Mouse (Mus musculus): Measurements from ENCODE around the gene Slc25a21. TPM values are rescaled to one million over a fixed set of nuclear protein-coding genes. Genes with fewer than 3 reads are reported as not detected.

Gene Slc25a21
- polyA plus RNA-seq, 1 experiment from 2014 or later: not detected

DNA sequence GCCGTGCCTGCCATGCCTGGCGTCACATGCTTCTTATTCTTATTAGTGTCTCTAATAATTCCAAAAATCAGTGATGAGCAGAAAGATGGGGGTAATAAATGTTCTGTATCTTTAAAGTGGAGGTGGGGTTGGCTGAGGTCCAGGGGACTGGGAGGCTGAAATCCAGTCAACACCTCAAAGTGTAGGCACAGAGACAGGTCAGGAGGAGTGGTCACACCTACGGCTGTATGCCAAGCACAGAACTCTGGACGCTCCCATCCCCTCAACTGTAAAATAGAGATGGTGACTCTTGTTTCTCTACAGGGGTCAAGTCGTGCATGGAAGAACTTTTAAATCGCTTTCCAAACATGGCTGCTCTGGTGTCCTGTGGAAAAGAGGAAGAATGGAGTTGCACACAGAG, 429.8 kb downstream of the Slc25a21 start:
- Histone ChIP-seq H3K4me3 (ENCODE audit: inconsistent target) (no peak overlapping the region), H3K27ac (no peak overlapping the region), H3K79me2 (ENCODE audit: inconsistent target) (no peaks in the 10 kb centered on the region), H3K36me3 (ENCODE audit: inconsistent target) (no peaks in the 10 kb centered on the region)
- WGBS (ENCODE audit: missing documents): 91% methylated on average over 6 of the region's 6 CpGs

DNA sequence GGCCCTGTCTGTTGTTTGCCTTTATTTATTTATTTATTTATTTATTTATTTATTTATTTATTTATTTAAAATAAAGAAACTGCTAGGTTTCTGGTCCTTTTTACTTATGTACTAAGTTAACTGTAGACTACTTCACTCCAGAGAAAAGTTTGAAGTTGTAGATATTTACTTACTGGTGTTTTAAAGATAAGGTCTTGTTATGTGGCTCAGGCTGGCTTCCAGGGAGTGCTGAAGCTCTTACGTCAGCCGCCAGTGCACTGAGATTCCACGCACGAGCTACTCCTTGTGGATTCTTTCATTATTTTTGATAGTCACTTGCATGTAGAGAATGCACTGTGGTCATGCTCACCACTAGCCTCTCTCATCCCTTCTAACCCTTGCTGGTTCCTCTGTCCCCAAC, 460.2 kb downstream of the Slc25a21 start:
- no peaks in the 10 kb centered on the region for H3K36me3 ChIP-seq (ENCODE audit: inconsistent target)
- no peak overlapping the region for H3K27ac ChIP-seq
- H3K4me3 ChIP-seq (ENCODE audit: inconsistent target): no peak overlapping the region
- 87% methylated on average over 4 of the region's 4 CpGs for WGBS (ENCODE audit: missing documents)
- H3K79me2 ChIP-seq (ENCODE audit: inconsistent target): no peaks in the 10 kb centered on the region

DNA sequence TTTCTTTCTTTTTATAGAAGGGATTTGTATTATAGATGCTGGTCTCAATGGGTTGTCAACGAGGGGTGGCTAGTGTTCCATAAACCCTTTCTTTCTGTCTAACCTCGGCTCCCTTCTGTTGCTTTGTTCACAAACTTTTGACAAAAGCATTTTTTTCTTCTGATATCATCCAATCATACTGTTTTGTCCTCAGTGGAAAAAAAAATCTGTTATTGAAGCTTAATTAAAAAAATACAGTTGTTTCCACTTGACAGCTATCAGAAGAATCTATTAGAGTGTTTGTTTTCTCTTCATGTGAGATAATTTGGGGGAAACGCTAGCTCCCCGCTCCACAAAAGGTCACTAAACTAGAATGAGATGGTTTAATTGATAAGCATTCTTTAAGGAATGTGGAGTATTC, 469.6 kb downstream of the Slc25a21 start:
- Histone ChIP-seq H3K79me2 (ENCODE audit: inconsistent target) (no peaks in the 10 kb centered on the region), H3K27ac (no peak overlapping the region), H3K4me3 (ENCODE audit: inconsistent target) (no peak overlapping the region), H3K36me3 (ENCODE audit: inconsistent target) (no peaks in the 10 kb centered on the region)
- 83% methylated on average over 4 of the region's 4 CpGs for WGBS (ENCODE audit: missing documents)

DNA sequence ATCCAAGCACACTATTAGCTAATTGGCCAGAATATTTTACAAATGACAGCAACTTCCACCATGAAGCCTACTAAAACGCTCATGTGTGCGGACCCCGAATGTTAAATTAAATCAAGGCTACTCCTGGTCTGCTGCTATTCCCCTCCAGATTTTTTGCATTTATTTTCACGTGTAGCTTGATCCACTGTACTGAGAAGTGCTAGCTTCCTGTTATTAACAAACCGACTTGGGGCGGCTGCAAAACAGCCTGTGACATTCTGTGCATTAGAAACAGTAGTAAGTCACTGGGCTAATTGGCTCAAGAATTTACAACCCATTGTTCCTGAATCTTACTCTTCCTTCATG, 478.6 kb downstream of the Slc25a21 start:
- H3K27ac ChIP-seq: no peak overlapping the region
- H3K79me2 ChIP-seq (ENCODE audit: inconsistent target): no peaks in the 10 kb centered on the region
- no peak overlapping the region for H3K4me3 ChIP-seq (ENCODE audit: inconsistent target)
- 37% methylated on average over 6 of the region's 6 CpGs for WGBS (ENCODE audit: missing documents)
- no peaks in the 10 kb centered on the region for H3K36me3 ChIP-seq (ENCODE audit: inconsistent target)

DNA sequence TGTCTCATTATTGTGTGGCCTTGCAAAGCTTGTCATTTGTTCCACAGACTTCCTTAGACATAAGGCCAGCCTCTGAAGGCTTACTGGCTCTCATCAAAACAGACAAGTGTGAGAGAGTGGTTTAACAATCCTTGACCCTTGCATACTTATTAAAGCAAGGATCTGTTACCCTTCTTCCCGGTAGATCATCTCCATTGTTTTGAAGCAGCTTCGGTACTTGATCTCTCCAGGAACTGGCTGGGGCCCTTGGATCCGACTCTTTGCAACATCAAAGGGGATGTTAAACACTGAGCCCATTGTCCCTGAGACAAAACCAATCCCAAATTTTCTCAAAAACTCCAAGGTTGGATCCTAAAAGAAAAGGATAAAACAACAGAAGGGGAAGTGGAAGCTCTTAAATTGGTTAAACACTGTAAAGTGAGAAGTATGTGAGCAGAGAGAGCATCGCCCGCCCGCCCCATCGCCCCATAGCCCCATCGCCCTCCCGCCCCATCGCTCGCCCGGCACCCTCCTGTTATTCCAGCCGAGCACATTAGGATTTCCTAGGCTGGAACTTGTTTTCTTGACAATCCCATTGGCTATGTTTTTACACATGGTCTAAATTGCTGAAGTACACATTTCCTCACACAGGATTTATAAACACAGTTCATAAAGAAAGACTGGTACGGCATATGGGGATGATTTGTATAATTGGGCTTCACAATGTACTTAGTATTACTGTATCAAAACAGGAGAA, 479.1 kb downstream of the Slc25a21 start:
- no peak overlapping the region for H3K27ac ChIP-seq
- no peak overlapping the region for H3K4me3 ChIP-seq (ENCODE audit: inconsistent target)
- H3K36me3 ChIP-seq (ENCODE audit: inconsistent target): no peaks in the 10 kb centered on the region
- 50% methylated on average over 10 of the region's 14 CpGs for WGBS (ENCODE audit: missing documents)
- no peaks in the 10 kb centered on the region for H3K79me2 ChIP-seq (ENCODE audit: inconsistent target)

DNA sequence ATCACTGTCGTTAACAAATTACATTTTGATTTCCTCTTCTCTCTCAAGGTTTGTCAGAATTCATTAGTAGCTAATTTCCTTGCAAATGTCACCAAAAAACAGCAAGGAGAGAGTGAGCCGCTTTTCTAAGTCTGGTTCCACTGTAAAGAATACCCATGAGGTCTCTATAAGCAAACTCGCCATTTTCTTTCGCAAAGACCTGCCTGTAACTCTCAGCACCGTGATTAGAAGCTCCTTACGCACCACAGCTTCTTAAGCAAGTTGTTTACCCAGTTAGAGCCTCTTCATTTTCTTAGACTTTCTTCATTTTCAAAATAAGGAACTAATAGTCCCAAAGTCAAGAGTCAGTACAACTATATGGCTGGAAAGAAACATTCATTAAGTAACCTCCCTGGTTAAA, 496.3 kb downstream of the Slc25a21 start:
- 6% methylated on average over 6 of the region's 6 CpGs for WGBS (ENCODE audit: missing documents)
- H3K79me2 ChIP-seq (ENCODE audit: inconsistent target): no peaks in the 10 kb centered on the region
- H3K27ac ChIP-seq: no peak overlapping the region
- H3K4me3 ChIP-seq (ENCODE audit: inconsistent target): no peak overlapping the region
- H3K36me3 ChIP-seq (ENCODE audit: inconsistent target): no peaks in the 10 kb centered on the region

DNA sequence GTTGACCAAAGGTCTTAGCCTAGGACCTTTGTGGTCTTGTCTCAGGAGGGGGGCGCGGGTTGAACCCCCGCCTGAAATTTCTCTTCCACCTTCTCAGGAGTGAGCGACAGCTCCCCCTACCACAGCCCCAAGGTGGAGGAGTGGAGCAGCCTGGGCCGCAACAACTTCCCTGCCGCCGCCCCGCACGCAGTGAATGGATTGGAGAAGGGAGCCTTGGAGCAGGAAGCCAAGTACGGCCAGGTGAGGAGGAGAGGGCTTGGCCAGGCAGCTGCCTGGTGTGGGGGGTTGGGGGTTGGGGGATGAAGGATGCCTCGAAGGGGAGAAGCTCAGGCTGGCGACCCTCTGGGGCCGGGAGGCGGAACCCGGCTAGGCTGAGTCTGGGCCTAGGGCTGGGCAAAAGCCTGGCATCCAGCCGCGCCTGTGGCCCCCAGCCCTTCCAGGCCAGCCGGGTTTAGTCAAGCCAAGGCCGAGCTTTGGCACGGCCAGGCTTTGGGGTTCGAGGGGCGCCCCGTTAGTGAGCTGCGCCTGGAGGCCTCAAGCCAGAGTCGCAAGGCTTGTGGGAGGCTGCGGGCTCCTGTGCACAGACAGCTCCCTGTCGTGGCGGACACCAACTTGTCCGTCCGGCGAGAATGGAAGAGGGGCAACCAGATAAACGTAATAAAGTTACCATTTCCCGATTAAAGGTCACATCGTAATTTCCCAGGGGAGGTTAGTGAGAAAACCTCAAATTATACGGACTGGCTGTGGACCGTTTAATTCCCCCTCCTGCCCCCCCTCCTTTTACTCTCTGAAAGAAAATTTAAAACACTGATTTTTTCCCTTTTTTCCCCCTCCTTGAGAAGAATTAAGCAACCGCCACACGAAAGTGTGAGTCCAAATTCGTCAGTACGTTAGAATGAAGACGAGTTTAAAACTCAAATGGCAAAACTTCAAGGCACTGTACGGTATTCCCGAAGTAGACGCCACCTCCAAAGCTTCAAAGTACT, 497.1 kb downstream of the Slc25a21 start:
- Histone ChIP-seq H3K27ac (no peak overlapping the region), H3K79me2 (ENCODE audit: inconsistent target) (no peaks in the 10 kb centered on the region), H3K36me3 (ENCODE audit: inconsistent target) (no peaks in the 10 kb centered on the region), H3K4me3 (ENCODE audit: inconsistent target) (no peak overlapping the region)
- 16% methylated on average over 44 of the region's 44 CpGs for whole genome bisulfite sequencing (ENCODE audit: missing documents)

DNA sequence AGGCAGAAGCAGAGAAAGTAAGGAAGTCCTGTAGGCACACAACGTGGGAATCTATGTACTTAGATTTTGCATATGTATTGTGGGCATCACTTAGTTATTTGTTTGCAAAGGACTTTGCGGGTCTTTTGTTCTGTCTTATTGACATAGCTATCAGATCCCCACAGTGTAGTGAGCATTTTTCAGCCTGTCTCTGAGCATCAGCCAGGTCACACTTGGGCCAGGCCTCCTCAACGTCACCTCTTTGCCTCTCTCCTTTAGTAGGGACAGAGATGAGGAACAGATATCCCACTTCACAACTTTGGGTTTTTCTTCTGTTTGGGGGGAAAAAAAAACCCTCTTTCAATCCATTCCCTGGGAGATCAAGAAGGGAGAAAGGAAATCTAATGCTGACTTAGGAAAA, 497.9 kb downstream of the Slc25a21 start:
- Histone ChIP-seq H3K4me3 (ENCODE audit: inconsistent target) (no peak overlapping the region), H3K27ac (no peak overlapping the region), H3K36me3 (ENCODE audit: inconsistent target) (no peaks in the 10 kb centered on the region), H3K79me2 (ENCODE audit: inconsistent target) (no peaks in the 10 kb centered on the region)
- 22% methylated on average over 3 of the region's 3 CpGs for WGBS (ENCODE audit: missing documents)

DNA sequence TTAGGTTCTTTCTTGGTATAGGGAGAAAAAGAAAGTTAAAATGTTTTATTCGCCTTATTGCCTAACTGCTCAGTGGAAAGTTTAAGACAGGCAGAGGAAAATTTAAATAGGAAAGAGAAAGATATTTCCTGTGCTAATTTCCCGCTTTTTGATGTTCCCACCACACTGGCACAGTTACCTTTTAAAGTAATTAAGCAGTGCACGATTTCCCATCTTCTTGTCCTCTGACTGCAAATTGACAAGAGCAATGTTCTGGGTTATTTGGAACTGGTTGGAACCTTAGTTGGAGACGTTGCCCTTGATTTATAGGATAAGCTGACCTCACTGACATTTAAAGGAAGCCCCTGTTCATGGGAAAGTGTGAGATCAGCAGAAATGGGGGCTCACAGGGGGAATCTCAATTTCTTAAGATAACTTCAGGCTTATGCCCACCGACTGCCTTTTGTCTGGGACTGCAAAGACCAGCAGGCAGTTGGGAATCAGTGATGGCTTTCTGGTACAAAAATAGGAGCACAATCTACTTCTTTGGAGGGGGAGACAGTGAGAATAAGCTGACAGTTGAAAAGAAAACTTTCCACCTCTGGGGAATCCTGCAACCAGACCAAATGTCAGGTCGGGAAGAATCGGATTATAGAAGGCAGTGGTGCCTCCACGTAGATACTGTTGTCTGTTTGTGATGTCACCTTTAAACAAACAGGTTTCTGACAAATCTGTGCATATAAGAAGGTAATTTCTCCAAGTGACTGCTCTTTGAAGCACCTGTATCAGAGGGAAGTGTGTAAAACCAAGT, 498.9 kb downstream of the Slc25a21 start:
- H3K27ac ChIP-seq: no peak overlapping the region
- H3K4me3 ChIP-seq (ENCODE audit: inconsistent target): no peak overlapping the region
- WGBS (ENCODE audit: missing documents): 11% methylated on average over 8 of the region's 8 CpGs
- no peaks in the 10 kb centered on the region for H3K79me2 ChIP-seq (ENCODE audit: inconsistent target)
- H3K36me3 ChIP-seq (ENCODE audit: inconsistent target): no peaks in the 10 kb centered on the region

DNA sequence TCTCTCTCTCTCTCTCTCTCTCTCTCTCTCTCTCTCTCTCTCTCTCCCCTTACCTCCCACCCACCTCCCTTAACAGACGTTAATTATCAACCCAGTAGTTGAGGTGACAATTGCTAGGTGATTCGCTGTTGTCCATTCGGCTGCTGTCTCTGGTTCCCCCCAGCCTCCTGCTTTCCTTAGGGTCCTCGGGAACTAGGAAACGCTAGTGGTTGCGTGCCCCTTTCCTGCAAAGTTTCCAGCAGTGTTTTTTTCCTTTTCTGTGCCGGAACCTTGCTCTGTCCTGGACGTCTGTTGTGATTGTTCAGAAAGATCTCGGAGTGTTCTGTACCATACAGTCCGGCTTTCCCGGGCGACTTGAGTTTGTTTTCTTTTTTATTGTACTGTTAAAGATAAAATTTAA, 499.5 kb downstream of the Slc25a21 start:
- Histone ChIP-seq H3K79me2 (ENCODE audit: inconsistent target) (no peaks in the 10 kb centered on the region), H3K4me3 (ENCODE audit: inconsistent target) (no peak overlapping the region), H3K27ac (no peak overlapping the region), H3K36me3 (ENCODE audit: inconsistent target) (no peaks in the 10 kb centered on the region)
- 3% methylated on average over 12 of the region's 12 CpGs for WGBS (ENCODE audit: missing documents)

DNA sequence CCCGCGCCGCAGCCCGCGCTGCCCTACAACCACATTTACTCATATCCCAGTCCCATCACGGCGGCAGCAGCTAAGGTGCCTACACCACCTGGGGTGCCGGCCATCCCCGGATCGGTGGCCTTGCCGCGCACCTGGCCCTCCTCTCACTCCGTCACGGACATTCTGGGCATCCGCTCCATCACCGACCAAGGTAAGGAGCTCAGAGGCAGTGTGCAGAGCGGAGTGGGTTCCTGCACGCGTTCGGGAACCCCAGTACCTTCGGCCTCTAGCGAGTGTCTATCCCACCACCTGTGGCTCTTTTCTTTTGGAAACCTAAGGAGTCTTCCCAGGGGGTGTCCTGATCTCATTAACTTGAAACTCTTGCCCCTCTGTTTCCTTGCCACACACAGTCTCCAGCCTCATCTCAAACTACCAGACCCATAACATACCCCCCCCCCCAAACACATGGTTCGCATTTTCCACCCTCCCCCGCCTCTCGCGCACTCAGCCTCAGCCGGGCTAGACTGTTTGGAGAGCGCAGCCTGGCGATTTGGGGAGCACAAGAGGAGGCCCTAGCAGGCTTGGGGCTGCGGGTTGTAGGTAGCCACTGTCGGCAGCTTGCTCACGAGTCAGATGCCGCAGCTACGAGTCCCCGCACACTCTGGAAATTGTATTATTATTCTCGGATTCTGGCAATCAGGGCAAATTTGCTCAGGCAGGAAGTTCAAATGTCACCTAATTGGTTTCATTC, 500.1 kb downstream of the Slc25a21 start:
- Histone ChIP-seq H3K4me3 (ENCODE audit: inconsistent target) (no peak overlapping the region), H3K36me3 (ENCODE audit: inconsistent target) (no peaks in the 10 kb centered on the region), H3K27ac (no peak overlapping the region), H3K79me2 (ENCODE audit: inconsistent target) (no peaks in the 10 kb centered on the region)
- 5% methylated on average over 36 of the region's 36 CpGs for WGBS (ENCODE audit: missing documents)

DNA sequence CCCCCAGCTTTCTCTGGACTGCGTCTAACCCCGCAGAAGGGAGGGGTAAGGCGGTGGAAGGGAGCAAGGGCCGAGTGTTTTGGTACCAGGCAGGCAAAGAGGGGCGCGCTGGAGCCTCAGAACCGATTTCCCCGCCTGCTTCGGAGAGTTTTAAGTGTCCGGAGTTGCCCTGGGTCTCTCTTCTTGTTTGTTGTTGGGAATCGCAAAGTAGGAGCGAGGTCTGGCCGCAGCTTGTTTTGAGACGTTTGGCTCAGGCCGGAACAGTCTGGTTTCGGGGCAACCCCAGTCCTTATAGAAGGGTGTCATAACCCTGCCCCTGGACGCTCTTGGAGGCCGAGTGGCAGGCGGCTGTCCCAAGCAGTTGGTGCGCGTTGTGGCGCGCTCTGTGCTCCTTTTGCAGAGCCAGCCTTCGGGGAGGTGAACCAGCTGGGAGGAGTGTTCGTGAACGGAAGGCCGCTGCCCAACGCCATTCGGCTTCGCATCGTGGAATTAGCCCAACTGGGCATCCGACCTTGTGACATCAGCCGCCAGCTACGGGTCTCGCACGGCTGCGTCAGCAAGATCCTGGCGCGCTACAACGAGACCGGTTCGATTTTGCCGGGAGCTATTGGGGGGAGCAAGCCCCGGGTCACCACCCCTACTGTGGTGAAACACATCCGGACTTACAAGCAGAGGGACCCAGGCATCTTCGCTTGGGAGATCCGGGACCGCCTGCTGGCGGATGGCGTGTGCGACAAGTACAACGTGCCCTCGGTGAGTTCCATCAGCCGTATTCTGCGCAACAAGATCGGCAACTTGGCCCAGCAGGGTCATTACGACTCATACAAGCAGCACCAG, 500.9 kb downstream of the Slc25a21 start:
- Histone ChIP-seq H3K36me3 (ENCODE audit: inconsistent target) (no peaks in the 10 kb centered on the region), H3K79me2 (ENCODE audit: inconsistent target) (no peaks in the 10 kb centered on the region), H3K4me3 (ENCODE audit: inconsistent target) (no peak overlapping the region), H3K27ac (no peak overlapping the region)
- 4% methylated on average over 57 of the region's 57 CpGs for WGBS (ENCODE audit: missing documents)

DNA sequence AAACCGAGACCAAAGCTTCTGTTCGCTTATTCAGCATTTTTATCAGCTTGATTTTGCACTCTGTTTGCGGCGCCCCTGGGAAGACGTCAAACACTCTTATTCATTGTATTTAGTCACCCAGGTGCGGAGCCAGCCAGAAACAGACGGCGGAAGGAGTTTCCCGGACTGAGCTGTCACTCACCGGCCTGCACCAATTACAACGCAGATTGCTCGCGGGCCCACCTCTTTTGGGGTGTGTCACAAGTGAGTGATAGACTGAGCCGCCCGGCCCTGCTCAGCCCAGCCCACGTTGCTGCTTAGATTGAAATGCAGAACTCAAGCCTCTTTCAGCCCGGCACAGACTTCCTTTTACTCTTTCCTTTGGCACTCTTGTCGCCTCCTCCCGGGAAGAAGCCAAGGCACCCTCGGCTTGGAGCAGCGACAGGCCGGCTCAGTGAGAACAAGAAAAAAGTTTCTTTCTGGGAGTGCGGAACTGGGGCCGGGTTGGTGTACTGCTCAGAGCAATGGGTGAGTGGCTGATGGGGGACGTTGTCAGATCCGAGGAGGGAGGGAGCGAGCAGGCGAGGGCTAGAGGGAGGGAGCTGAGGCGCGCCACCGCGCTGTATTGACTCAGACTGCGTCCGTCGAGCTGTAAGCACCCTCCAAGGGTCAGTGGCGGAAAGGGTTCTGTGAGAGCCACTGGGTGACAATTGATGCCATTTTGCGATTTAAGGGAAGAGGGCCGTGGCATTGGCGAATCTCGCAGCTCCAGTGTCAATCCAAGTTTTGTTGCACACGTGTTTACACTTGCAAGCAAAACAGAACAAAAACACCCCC, 501.7 kb downstream of the Slc25a21 start:
- H3K36me3 ChIP-seq (ENCODE audit: inconsistent target): no peaks in the 10 kb centered on the region
- no peak overlapping the region for H3K4me3 ChIP-seq (ENCODE audit: inconsistent target)
- no peaks in the 10 kb centered on the region for H3K79me2 ChIP-seq (ENCODE audit: inconsistent target)
- WGBS (ENCODE audit: missing documents): 2% methylated on average over 39 of the region's 41 CpGs
- H3K27ac ChIP-seq: no peak overlapping the region
